Mouse (Mus musculus): ENCODE data around the gene 1600014C10Rik.

Gene 1600014C10Rik

GRCm38 (mm10) chr7:38182962-38183687 is at the start of gene 1600014C10Rik:
Gene 1600014C10Rik, plus strand, starts transcription at chr7:38183217.
- no peak for DNase-seq (ENCODE audit: low spot score)

- DNase-seq (ENCODE audit: low spot score), result no peak
These were observed 48.5 kb upstream of the 1600014C10Rik start for GRCm38 (mm10) chr7:38134471-38134870.

- peak; percentile 25 for DNase-seq (ENCODE audit: low spot score)
These were observed 42.7 kb upstream of the 1600014C10Rik start for GRCm38 (mm10) chr7:38140324-38140723.

GRCm38 (mm10) chr7:38141747-38142545 is 41.1 kb upstream of the 1600014C10Rik start:
- DNase-seq (ENCODE audit: low spot score), result peak; percentile 43

GRCm38 (mm10) chr7:38147477-38147876 is 35.5 kb upstream of the 1600014C10Rik start:
- no peak for DNase-seq (ENCODE audit: low spot score)

GRCm38 (mm10) chr7:38151706-38152312 is 31.2 kb upstream of the 1600014C10Rik start:
- DNase-seq (ENCODE audit: low spot score), result no peak

- DNase-seq (ENCODE audit: low spot score), result no peak
These were observed 30.4 kb upstream of the 1600014C10Rik start for GRCm38 (mm10) chr7:38152571-38152970.

GRCm38 (mm10) chr7:38155829-38156228 is 27.2 kb upstream of the 1600014C10Rik start:
- no peak for DNase-seq (ENCODE audit: low spot score)

- no peak for DNase-seq (ENCODE audit: low spot score)
These were observed 24.1 kb upstream of the 1600014C10Rik start for GRCm38 (mm10) chr7:38158764-38159458.

GRCm38 (mm10) chr7:38161438-38161837 is 21.6 kb upstream of the 1600014C10Rik start:
- no peak for DNase-seq (ENCODE audit: low spot score)

GRCm38 (mm10) chr7:38163433-38164050 is 19.5 kb upstream of the 1600014C10Rik start:
- no peak for DNase-seq (ENCODE audit: low spot score)

- no peak for DNase-seq (ENCODE audit: low spot score)
These were observed 15.9 kb upstream of the 1600014C10Rik start for GRCm38 (mm10) chr7:38166930-38167645.

- DNase-seq (ENCODE audit: low spot score), result peak; percentile 57
These were observed 15.3 kb upstream of the 1600014C10Rik start for GRCm38 (mm10) chr7:38167724-38168141.

- DNase-seq (ENCODE audit: low spot score), result no peak
These were observed 9.1 kb upstream of the 1600014C10Rik start for GRCm38 (mm10) chr7:38173871-38174270.

- no peak for DNase-seq (ENCODE audit: low spot score)
These were observed 8.5 kb upstream of the 1600014C10Rik start for GRCm38 (mm10) chr7:38174321-38175148.

GRCm38 (mm10) chr7:38176056-38176455 is 7.0 kb upstream of the 1600014C10Rik start:
- DNase-seq (ENCODE audit: low spot score), result no peak

- DNase-seq (ENCODE audit: low spot score), result no peak
These were observed 3.1 kb upstream of the 1600014C10Rik start for GRCm38 (mm10) chr7:38179896-38180295.

GRCm38 (mm10) chr7:38181366-38181765 is 1.7 kb upstream of the 1600014C10Rik start:
- no peak for DNase-seq (ENCODE audit: low spot score)

GRCm38 (mm10) chr7:38182596-38182961 is 438 bp upstream of the 1600014C10Rik start:
- no peak for DNase-seq (ENCODE audit: low spot score)

Measured in left cerebral cortex, adult 11 months (tissue).